Mouse (Mus musculus) testis, adult 2 months (tissue): Measurements from ENCODE around the gene Tyro3. TPM values are rescaled to one million over a fixed set of nuclear protein-coding genes. Genes with fewer than 3 reads are reported as not detected.
A peak's percentile ranks its signal among the peaks of the same experiment; 100 is the strongest.

ENCODE experiments used
- H3K27ac ChIP-seq: fragments of 200-500 bp; 2 replicates; pipeline ENCODE4 v1.5.1; 2012; ENCODE audit warnings: low read depth, low read length; ENCODE audit not compliant: control insufficient read depth, insufficient read depth
- H3K27me3 ChIP-seq: fragments of 200-500 bp; 2 replicates; pipeline ENCODE4 v1.6.1; 2012; ENCODE audit warnings: mild to moderate bottlenecking, low read length, moderate library complexity; ENCODE audit not compliant: control insufficient read depth, insufficient read depth
- H3K36me3 ChIP-seq: fragments of 200-500 bp; 2 replicates; pipeline ENCODE4 v1.6.1; 2012; ENCODE audit warnings: mild to moderate bottlenecking, low read length; ENCODE audit not compliant: control insufficient read depth, insufficient read depth
- H3K4me1 ChIP-seq: fragments of 200-500 bp; 2 replicates; pipeline ENCODE4 v1.6.1; 2012; ENCODE audit warnings: low read length; ENCODE audit not compliant: control insufficient read depth, insufficient read depth
- H3K4me3 ChIP-seq: fragments of 200-500 bp; 2 replicates; pipeline ENCODE4 v1.5.1; 2012; ENCODE audit warnings: low read depth, mild to moderate bottlenecking, low read length, moderate library complexity, mixed read lengths; ENCODE audit not compliant: control insufficient read depth
- CTCF ChIP-seq: fragments of 200-500 bp; IDR thresholded peaks from 2 replicates; pipeline ENCODE4 v1.5.1; 2012; ENCODE audit warnings: low read depth, mild to moderate bottlenecking, inconsistent platforms, low read length, moderate library complexity; ENCODE audit not compliant: control insufficient read depth, insufficient read depth, insufficient replicate concordance
- POLR2A ChIP-seq: fragments of 200-500 bp; IDR thresholded peaks from 2 replicates; pipeline ENCODE4 v1.6.1; 2012; ENCODE audit warnings: low read depth, mild to moderate bottlenecking, inconsistent platforms, low read length, moderate library complexity; ENCODE audit not compliant: control insufficient read depth
- polyA plus RNA-seq: library from polyadenylated mRNA; depleted of rRNA; stranded (reverse); fragments of >200 nt; gene quantifications from 2 replicates; pipeline ENCODE4 v1.2.3, GENCODE M21; 2012

The Tyro3 gene
- polyA plus RNA-seq, 1 experiment: 26.0 TPM

GRCm38 (mm10) chr2:119762276-119762675 is 35.3 kb upstream of the Tyro3 start:
- H3K27me3 ChIP-seq: peaks cover 6% of the 10 kb centered on the region; the same call in 1 of the 2 replicates
- peaks cover 16% of the 10 kb centered on the region for H3K4me1 ChIP-seq
- no peak overlapping the region for H3K27ac ChIP-seq
- no peak for TF ChIP-seq CTCF
- no peak for TF ChIP-seq POLR2A
- H3K4me3 ChIP-seq: no peak overlapping the region
- H3K36me3 ChIP-seq: peaks cover 2% of the 10 kb centered on the region; the same call in 1 of the 2 replicates

- H3K27ac ChIP-seq: no peak overlapping the region
- H3K36me3 ChIP-seq: peaks cover 4% of the 10 kb centered on the region
- no peak overlapping the region for H3K4me3 ChIP-seq
These were observed 33.6 kb upstream of the Tyro3 start for GRCm38 (mm10) chr2:119763924-119764323.

GRCm38 (mm10) chr2:119767246-119767645 is 30.3 kb upstream of the Tyro3 start:
- H3K4me3 ChIP-seq: no peak overlapping the region
- no peaks in the 10 kb centered on the region for H3K4me1 ChIP-seq
- TF ChIP-seq CTCF (no peak), POLR2A (no peak)
- H3K27ac ChIP-seq: no peak overlapping the region
- no peaks in the 10 kb centered on the region for H3K27me3 ChIP-seq
- peaks cover 4% of the 10 kb centered on the region for H3K36me3 ChIP-seq

More at GRCm38 (mm10) chr2:119763924-119764323, 33.6 kb upstream of the Tyro3 start:
- TF ChIP-seq POLR2A (no peak), CTCF (no peak)
- Histone ChIP-seq H3K4me1 (peaks cover 4% of the 10 kb centered on the region; the same call in 1 of the 2 replicates), H3K27me3 (no peaks in the 10 kb centered on the region; the same call in 1 of the 2 replicates)

GRCm38 (mm10) chr2:119787206-119787883 is 10.2 kb upstream of the Tyro3 start, which contains the start of gene Rpap1:
Rpap1 (minus strand) TSS chr2:119787537.
- peaks cover 1% of the 10 kb centered on the region for H3K36me3 ChIP-seq
- H3K4me1 ChIP-seq: no peaks in the 10 kb centered on the region
- peak within 1 kb of the TSS; percentile 80 for H3K27ac ChIP-seq
- H3K4me3 ChIP-seq: peak within 1 kb of the TSS; percentile 95
- H3K27me3 ChIP-seq: no peaks in the 10 kb centered on the region
- TF ChIP-seq CTCF (no peak), POLR2A (peak; percentile 85)

- no peaks in the 10 kb centered on the region for H3K27me3 ChIP-seq
- H3K27ac ChIP-seq: no peak overlapping the region
- no peaks in the 10 kb centered on the region for H3K36me3 ChIP-seq
- TF ChIP-seq POLR2A: no peak
- no peak overlapping the region for H3K4me3 ChIP-seq
- no peaks in the 10 kb centered on the region for H3K4me1 ChIP-seq
These were observed 7.5 kb upstream of the Tyro3 start for GRCm38 (mm10) chr2:119789996-119790395.

GRCm38 (mm10) chr2:119798246-119798927 is 854 bp downstream of the Tyro3 start:
- Histone ChIP-seq H3K36me3 (no peaks in the 10 kb centered on the region), H3K27ac (no peak overlapping the region), H3K27me3 (peaks cover 2% of the 10 kb centered on the region), H3K4me1 (peaks cover 14% of the 10 kb centered on the region), H3K4me3 (no peak overlapping the region; the same call in 1 of the 2 replicates)
- TF ChIP-seq CTCF: no peak; the same call in 1 of the 2 replicates
- no peak for TF ChIP-seq POLR2A

- Histone ChIP-seq H3K4me1 (peaks cover 14% of the 10 kb centered on the region), H3K27me3 (peaks cover 2% of the 10 kb centered on the region), H3K36me3 (no peaks in the 10 kb centered on the region), H3K4me3 (peak overlapping the region; percentile 76), H3K27ac (peak overlapping the region; percentile 66)
- TF ChIP-seq POLR2A (no peak), CTCF (no peak)
These were observed 1.8 kb downstream of the Tyro3 start for GRCm38 (mm10) chr2:119799181-119799960.
